Mouse (Mus musculus) kidney, postnatal 36 days (tissue): ENCODE measurements around the gene Csnk1e.

Experiments used
- DNase-seq, 2 experiments: peaks; one replicate each; pipeline ENCODE4 v3.0.0; 2021 to 2022; ENCODE audit warnings: mixed read lengths in 2 of 2

Gene Csnk1e

GRCm38 (mm10) chr15:79442961-79443518 lies 12.3 kb downstream of the Csnk1e start:
- no peak for DNase-seq

GRCm38 (mm10) chr15:79442257-79442611 lies 13.1 kb downstream of the Csnk1e start:
- no peak for DNase-seq

- peak; percentile 84 to 93 for DNase-seq
Observed at GRCm38 (mm10) chr15:79441331-79442256, 13.8 kb downstream of the Csnk1e start.

- no peak for DNase-seq
Observed at GRCm38 (mm10) chr15:79440651-79441330, 14.6 kb downstream of the Csnk1e start.

- peak; percentile 53 to 71 for DNase-seq
Observed at GRCm38 (mm10) chr15:79440223-79440622, 15.1 kb downstream of the Csnk1e start.

- DNase-seq, result no peak
Observed at GRCm38 (mm10) chr15:79439386-79439785, 16.0 kb downstream of the Csnk1e start.

GRCm38 (mm10) chr15:79438816-79439215 lies 16.6 kb downstream of the Csnk1e start:
- DNase-seq, result no peak

- peak in 1 of 2 experiments; percentile 37 for DNase-seq
Observed at GRCm38 (mm10) chr15:79438209-79438810, 17.1 kb downstream of the Csnk1e start.

GRCm38 (mm10) chr15:79437541-79438208 lies 17.7 kb downstream of the Csnk1e start:
- DNase-seq, result no peak

- DNase-seq, result peak; percentile 60 to 72
Observed at GRCm38 (mm10) chr15:79436481-79436921, 18.9 kb downstream of the Csnk1e start.

GRCm38 (mm10) chr15:79435191-79435671 lies 20.1 kb downstream of the Csnk1e start:
- DNase-seq, result peak; percentile 68 to 74

GRCm38 (mm10) chr15:79432892-79433291 lies 22.5 kb downstream of the Csnk1e start:
- DNase-seq, result peak; percentile 26 to 53

GRCm38 (mm10) chr15:79432328-79432727 lies 23.0 kb downstream of the Csnk1e start:
- DNase-seq, result no peak

GRCm38 (mm10) chr15:79431925-79432324 lies 23.4 kb downstream of the Csnk1e start:
- DNase-seq, result no peak

GRCm38 (mm10) chr15:79430461-79431000 lies 24.8 kb downstream of the Csnk1e start:
- no peak for DNase-seq

GRCm38 (mm10) chr15:79429994-79430393 lies 25.4 kb downstream of the Csnk1e start:
- DNase-seq, result peak; percentile 55 to 64

GRCm38 (mm10) chr15:79429527-79429926 lies 25.8 kb downstream of the Csnk1e start:
- no peak for DNase-seq

- no peak for DNase-seq
Observed at GRCm38 (mm10) chr15:79428616-79429015, 26.8 kb downstream of the Csnk1e start.

GRCm38 (mm10) chr15:79427516-79427915 lies 27.9 kb downstream of the Csnk1e start:
- DNase-seq, result peak; percentile 31 to 67

GRCm38 (mm10) chr15:79425516-79425915 lies 29.9 kb downstream of the Csnk1e start:
- DNase-seq, result peak; percentile 58 to 68

- DNase-seq, result no peak
Observed at GRCm38 (mm10) chr15:79424602-79425001, 30.8 kb downstream of the Csnk1e start.

- no peak for DNase-seq
Observed at GRCm38 (mm10) chr15:79422715-79423243, 32.6 kb downstream of the Csnk1e start.
